Mouse (Mus musculus) forebrain, embryonic 11.5 days (tissue): ENCODE measurements around the gene Icmt. TPM values are rescaled to one million over a fixed set of nuclear protein-coding genes. Genes with fewer than 3 reads are reported as not detected.

Experiments used
- ATAC-seq: fragments of 200-750 bp; cut with Nextera tagmentation; replicated peaks from 2 replicates; pipeline ENCODE4 v1.8.0; 2017; ENCODE audit warnings: moderate TSS enrichment; ENCODE audit not compliant: low FRiP score
- DNase-seq: peaks from one replicate; pipeline ENCODE4 v3.0.0-alpha.2; 2017; ENCODE audit warnings: low spot score
- H3K27ac ChIP-seq: fragments of 300-500 bp; sonication (generic); 2 replicates; pipeline ENCODE4 v1.5.1; 2014; ENCODE audit warnings: low read depth, low read length
- H3K27me3 ChIP-seq: fragments of 300-500 bp; sonication (generic); 2 replicates; pipeline ENCODE4 v1.6.1; 2014; ENCODE audit warnings: mild to moderate bottlenecking, low read length, mixed read lengths; ENCODE audit not compliant: control insufficient read depth, insufficient read depth
- H3K36me3 ChIP-seq: fragments of 300-500 bp; sonication (generic); 2 replicates; pipeline ENCODE4 v1.6.1; 2014; ENCODE audit warnings: mild to moderate bottlenecking, low read length, moderate library complexity, mixed read lengths; ENCODE audit not compliant: control insufficient read depth, insufficient read depth
- H3K4me1 ChIP-seq: fragments of 300-500 bp; sonication (generic); replicated peaks from 2 replicates; pipeline ENCODE4 v1.6.1; 2014; ENCODE audit warnings: low read length, mixed read lengths; ENCODE audit not compliant: control insufficient read depth, insufficient read depth
- H3K4me2 ChIP-seq: fragments of 300-500 bp; sonication (generic); 2 replicates; pipeline ENCODE4 v1.6.1; 2014; ENCODE audit warnings: low read depth, mild to moderate bottlenecking, low read length, moderate library complexity, mixed read lengths; ENCODE audit not compliant: severe bottlenecking
- H3K4me3 ChIP-seq: fragments of 300-500 bp; sonication (generic); 2 replicates; pipeline ENCODE4 v1.5.1; 2014; ENCODE audit warnings: low read depth, low read length
- H3K9ac ChIP-seq: fragments of 300-500 bp; sonication (generic); 2 replicates; pipeline ENCODE4 v1.6.1; 2014; ENCODE audit warnings: low read length
- H3K9me3 ChIP-seq: fragments of 300-500 bp; sonication (generic); 2 replicates; pipeline ENCODE4 v1.6.1; 2016; ENCODE audit warnings: low read length, mixed read lengths; ENCODE audit not compliant: control insufficient read depth
- WGBS: fragments of 180-500 bp; shearing (Covaris S2); extraction: QIAGEN DNeasy Blood & Tissue Kit; methylation state at CpG from one replicate; pipeline ENCODE4 v1.1.7; 2014; 5-methylcytosine and 5-hydroxymethylcytosine counted together
- polyA plus RNA-seq: library from polyadenylated mRNA; unstranded; fragments of >200 nt; fragmentation: Nextera tagmentation; extraction: Ambion mirVana; gene quantifications from 2 replicates; pipeline ENCODE4 v1.2.1, GENCODE M21; 2014

Icmt gene
- 22.1 and 23.6 TPM in 2 replicates for polyA plus RNA-seq

DNA sequence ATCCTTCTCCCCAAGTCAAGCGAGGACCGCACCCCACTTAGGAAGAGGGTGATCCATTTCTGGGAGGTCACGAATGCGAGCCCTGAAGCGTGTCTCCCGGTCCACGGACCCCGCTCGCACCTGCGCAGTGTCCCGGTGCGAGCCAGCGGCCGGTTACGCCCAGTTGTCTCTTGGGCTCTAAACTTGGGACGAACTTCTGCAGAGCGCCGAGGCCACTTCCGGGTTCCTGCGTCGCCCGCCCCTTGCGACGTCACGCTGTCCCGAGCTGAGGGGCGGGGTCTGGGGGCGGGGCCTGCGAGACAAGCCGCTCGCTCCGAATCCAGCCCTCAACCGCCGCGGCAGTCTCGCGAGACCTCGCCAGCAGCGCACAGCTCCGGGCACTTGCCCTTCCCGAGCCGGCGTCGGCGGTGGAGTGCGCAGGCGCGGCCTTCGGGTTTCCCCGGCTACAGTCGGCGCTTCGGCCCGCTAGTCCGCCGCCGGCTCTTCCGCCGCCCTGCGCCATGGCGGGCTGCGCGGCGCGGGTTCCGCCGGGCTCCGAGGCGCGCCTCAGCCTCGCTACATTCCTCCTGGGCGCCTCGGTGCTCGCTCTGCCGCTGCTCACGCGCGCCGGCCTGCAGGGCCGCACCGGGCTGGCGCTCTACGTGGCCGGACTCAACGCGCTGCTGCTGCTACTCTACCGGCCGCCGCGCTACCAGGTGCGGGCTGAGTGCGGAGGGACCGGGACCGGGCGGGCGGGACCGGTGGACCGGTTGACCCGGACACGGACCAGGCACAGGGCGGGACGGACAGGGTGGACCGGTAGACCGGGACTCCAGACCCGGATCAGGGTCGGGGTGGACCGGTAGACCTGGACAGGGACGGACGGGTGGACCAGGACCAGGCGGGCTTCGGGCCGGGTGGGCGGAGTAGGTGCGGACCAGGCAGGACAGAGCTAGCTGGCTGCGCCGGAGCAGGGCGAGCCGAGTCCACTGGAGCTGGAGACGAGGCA lies at the start of gene Icmt:
TSS of gene Icmt (plus strand) at position 354 of the 988 bp plus-strand sequence.
- DNase-seq (peak; percentile 100), ATAC-seq (peak; percentile 95)
- no peaks in the 10 kb centered on the region for H3K36me3 ChIP-seq
- peak within 1 kb of the TSS; percentile 93 for H3K9ac ChIP-seq
- no peaks in the 10 kb centered on the region for H3K9me3 ChIP-seq
- H3K4me3 ChIP-seq = peak within 1 kb of the TSS; percentile 94
- peak within 1 kb of the TSS; percentile 92 for H3K4me2 ChIP-seq
- H3K4me1 ChIP-seq = peaks cover 19% of the 10 kb centered on the region
- under 1% methylated on average over 115 of the region's 119 CpGs for WGBS
- peak within 1 kb of the TSS; percentile 59 for H3K27ac ChIP-seq
- H3K27me3 ChIP-seq = peaks cover 33% of the 10 kb centered on the region

DNA sequence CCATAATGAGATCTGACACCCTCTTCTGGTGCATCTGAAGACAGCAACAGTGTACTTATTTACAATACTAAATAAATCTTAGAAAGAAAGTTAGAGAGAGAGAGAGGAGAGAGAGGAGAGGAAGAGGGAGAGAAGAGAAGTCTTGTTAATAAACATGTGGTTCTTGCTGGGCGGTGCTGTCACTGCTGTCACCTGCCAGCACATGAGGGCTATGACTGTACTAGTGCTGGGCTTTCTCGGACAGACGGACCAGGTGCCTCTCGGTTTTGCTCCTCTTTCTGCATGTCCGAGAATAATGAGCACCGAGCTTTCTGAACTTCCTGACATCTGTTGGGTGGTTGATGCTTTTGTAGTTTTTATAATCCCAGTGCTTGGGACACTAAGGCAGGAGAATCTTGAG lies 46.4 kb upstream of the Icmt start:
- no peaks in the 10 kb centered on the region for H3K27me3 ChIP-seq
- no peak overlapping the region for H3K4me2 ChIP-seq
- ATAC-seq (no peak), DNase-seq (no peak)
- 82% methylated on average over 6 of the region's 6 CpGs for WGBS
- H3K27ac ChIP-seq = no peak overlapping the region
- no peaks in the 10 kb centered on the region for H3K9me3 ChIP-seq
- no peak overlapping the region for H3K9ac ChIP-seq
- H3K36me3 ChIP-seq = no peaks in the 10 kb centered on the region; the same call in 1 of the 2 replicates
- no peak overlapping the region for H3K4me3 ChIP-seq
- H3K4me1 ChIP-seq = no peaks in the 10 kb centered on the region

DNA sequence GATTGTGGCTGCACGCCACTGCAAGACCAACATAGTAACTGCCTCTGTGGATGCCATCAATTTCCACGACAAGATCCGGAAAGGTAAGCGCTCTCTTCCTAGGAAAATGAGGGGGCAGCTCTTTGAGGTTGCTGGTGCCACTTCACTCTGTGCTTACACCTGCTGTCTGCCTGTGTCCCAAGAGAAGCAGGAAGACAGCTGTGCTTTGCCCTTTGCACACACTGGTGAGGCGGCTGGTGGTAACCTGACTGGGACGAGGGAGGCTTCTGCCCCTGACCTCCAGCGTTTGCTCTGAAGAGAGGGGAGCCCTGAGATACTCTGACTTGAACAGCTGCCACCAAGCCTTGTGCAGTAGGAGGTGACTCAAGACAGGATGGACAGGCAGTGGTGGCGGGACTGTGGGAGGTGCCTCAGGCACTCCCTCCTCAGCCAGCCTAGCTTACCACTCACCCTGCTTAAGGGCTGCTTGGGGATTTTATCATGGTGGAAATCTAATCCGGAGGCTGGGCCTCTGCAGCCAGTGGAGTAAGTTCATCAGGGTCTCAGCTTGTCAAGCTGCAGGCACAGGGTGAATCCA lies 43.8 kb upstream of the Icmt start:
- Histone ChIP-seq H3K4me2 (no peak overlapping the region), H3K36me3 (no peaks in the 10 kb centered on the region; the same call in 1 of the 2 replicates), H3K27me3 (no peaks in the 10 kb centered on the region), H3K9me3 (no peaks in the 10 kb centered on the region), H3K9ac (no peak overlapping the region), H3K4me3 (no peak overlapping the region), H3K4me1 (no peaks in the 10 kb centered on the region), H3K27ac (no peak overlapping the region)
- WGBS = 80% methylated on average over 9 of the region's 9 CpGs
- no peak for DNase-seq
- ATAC-seq = no peak

DNA sequence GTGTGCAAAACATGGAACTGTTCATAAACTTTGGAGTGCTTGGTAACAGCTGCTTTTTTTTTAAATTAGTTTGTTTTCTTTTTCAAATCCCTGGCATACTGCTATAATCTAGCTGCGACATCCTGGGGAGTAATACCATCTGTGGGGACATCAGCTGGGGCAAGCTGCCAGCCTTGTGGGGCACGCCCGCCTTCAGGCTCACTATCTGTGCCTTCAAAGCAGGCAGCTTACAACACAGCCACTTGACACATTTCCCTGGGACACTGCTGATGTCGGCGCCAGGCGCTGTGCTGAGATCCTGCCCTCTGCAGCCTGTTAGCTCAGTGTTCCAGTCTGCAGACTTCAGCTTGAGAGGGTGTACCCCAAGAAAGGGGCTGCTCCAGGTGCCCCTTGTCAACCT lies 40.0 kb upstream of the Icmt start:
- DNase-seq = no peak
- 83% methylated on average over 6 of the region's 6 CpGs for WGBS
- no peaks in the 10 kb centered on the region for H3K9me3 ChIP-seq
- no peak overlapping the region for H3K4me2 ChIP-seq
- H3K27me3 ChIP-seq = no peaks in the 10 kb centered on the region
- H3K27ac ChIP-seq = no peak overlapping the region
- ATAC-seq = no peak
- H3K4me3 ChIP-seq = no peak overlapping the region
- no peak overlapping the region for H3K9ac ChIP-seq
- H3K36me3 ChIP-seq = no peaks in the 10 kb centered on the region
- no peaks in the 10 kb centered on the region for H3K4me1 ChIP-seq

DNA sequence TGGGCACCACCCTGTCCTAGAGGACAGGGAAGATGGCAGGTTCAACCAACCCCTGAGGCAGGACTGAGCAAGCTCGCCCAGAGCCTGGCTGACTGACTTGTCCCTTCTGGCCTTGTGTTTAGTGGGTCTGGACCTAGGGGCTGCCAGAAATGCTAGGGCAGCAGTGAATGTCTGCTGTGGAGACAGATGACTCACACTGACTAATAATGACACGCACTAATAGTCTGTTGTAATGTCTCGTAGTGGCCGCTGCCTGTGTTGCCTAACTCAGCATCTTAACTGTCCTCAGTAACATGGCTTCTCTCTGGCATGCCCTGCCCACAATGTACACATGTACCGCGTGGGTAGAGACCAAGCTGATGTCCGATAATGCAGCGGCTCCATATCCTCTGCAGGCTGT lies 36.6 kb upstream of the Icmt start:
- no peak overlapping the region for H3K4me3 ChIP-seq

DNA sequence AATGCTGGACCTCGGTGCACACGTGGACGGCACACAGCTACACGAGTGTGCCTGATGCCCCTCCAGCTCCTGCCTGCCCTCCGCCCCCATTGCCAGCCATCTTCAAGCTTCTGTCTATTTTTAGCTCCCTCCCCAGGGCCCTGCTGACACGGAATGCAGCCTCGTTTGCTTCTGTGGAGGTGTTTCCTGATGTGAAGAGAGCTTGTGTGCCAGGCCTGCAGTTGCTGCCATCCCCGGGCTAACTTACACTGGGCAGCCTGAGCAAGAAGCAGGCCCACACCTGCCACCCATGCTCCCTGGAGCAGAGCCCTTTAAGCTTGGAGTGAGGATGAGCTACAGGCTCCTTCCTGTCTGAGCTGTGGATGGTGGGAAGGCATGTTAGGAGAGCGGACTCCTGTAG lies 34.8 kb upstream of the Icmt start:
- no peaks in the 10 kb centered on the region for H3K36me3 ChIP-seq
- DNase-seq = no peak
- H3K4me2 ChIP-seq = no peak overlapping the region
- no peak for ATAC-seq
- WGBS = 77% methylated on average over 9 of the region's 9 CpGs
- no peak overlapping the region for H3K4me3 ChIP-seq
- 0 out of 2 replicates have a peak overlapping the region, but pooled peaks have one; percentile 6 for H3K27ac ChIP-seq
- H3K9ac ChIP-seq = no peak overlapping the region
- no peaks in the 10 kb centered on the region for H3K4me1 ChIP-seq
- no peaks in the 10 kb centered on the region for H3K27me3 ChIP-seq
- H3K9me3 ChIP-seq = no peaks in the 10 kb centered on the region

More for the DNA sequence above, 36.6 kb upstream of the Icmt start:
- WGBS = 96% methylated on average over 8 of the region's 8 CpGs
- ATAC-seq (no peak), DNase-seq (no peak)
- Histone ChIP-seq H3K27ac (no peak overlapping the region), H3K27me3 (no peaks in the 10 kb centered on the region), H3K4me2 (no peak overlapping the region), H3K9ac (no peak overlapping the region), H3K36me3 (no peaks in the 10 kb centered on the region), H3K4me1 (no peaks in the 10 kb centered on the region), H3K9me3 (no peaks in the 10 kb centered on the region)

DNA sequence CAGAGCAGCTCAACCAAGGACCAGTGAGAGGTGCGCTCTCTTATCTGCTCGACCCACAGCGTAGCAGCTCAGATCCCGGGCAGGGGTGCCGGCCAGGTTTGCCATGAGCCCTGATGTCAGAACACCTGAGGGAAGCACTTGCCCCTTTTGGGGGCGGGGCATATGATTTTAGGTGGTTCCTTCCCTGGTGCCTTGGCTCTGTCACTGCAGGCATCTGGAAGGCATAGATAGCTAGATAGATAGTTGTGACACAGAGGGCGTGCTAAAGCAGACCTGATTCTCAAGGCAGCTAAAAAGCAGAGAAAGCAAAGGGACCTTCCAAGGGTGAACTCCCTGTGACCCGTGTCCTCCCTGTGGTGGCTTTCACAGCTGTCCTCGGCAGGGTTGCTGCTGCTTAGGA lies 33.9 kb upstream of the Icmt start:
- no peak overlapping the region for H3K27ac ChIP-seq
- H3K4me2 ChIP-seq = no peak overlapping the region
- no peak overlapping the region for H3K9ac ChIP-seq
- H3K4me3 ChIP-seq = no peak overlapping the region
- H3K27me3 ChIP-seq = no peaks in the 10 kb centered on the region
- WGBS = 68% methylated on average over 9 of the region's 9 CpGs
- no peak for DNase-seq
- ATAC-seq = no peak
- H3K36me3 ChIP-seq = no peaks in the 10 kb centered on the region
- H3K4me1 ChIP-seq = no peaks in the 10 kb centered on the region
- H3K9me3 ChIP-seq = no peaks in the 10 kb centered on the region

DNA sequence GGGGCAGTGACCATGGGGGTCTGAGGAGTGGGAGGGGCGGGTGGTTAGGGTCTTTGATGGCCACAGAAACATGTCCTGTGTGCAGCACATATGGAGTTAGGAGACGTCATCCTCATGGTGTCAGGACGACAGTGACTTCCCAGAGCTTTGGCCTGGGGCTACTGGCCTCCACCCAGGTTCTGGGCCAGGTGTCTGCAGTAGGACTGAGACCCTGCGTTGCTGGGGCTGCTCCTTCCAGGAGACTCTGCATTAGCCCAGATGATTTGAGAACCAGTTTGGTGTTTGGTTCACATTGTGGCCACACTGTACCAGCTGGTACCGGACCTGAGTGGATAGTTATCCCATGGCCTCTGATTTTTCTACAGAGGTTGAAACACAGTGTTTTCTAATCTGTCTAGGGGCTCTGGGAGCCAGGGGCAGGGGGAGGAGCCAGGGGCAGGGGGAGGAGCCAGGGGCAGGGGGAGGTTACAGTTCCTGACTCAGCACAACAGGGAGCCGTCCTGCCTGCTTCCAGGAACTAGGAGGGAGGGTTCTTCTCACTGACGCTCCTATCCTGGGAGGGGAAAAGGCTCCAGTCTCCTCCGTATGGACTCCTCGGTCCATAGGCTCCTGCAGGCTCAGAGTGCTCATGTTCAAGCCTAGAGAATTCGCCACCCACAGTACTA lies 33.4 kb upstream of the Icmt start:
- no peak overlapping the region for H3K4me3 ChIP-seq
- DNase-seq (no peak), ATAC-seq (no peak)
- H3K27me3 ChIP-seq = no peaks in the 10 kb centered on the region
- no peaks in the 10 kb centered on the region for H3K4me1 ChIP-seq
- H3K27ac ChIP-seq = no peak overlapping the region
- H3K9ac ChIP-seq = no peak overlapping the region
- H3K36me3 ChIP-seq = no peaks in the 10 kb centered on the region
- H3K9me3 ChIP-seq = no peaks in the 10 kb centered on the region
- WGBS = 37% methylated on average over 10 of the region's 10 CpGs
- H3K4me2 ChIP-seq = no peak overlapping the region
